Mouse (Mus musculus) forebrain, postnatal 0 days (tissue): ENCODE results near the gene Fxr2. TPM values are rescaled to one million over a fixed set of nuclear protein-coding genes. Genes with fewer than 3 reads are reported as not detected.
"Not testable (repeated sequence)": the region's sequence is repeated elsewhere in the genome, so short reads cannot be mapped to it uniquely, and the experiment has no call there.

Source experiments
- ATAC-seq: fragments of 200-750 bp; cut with Nextera tagmentation; 2 replicates; pipeline ENCODE4 v1.8.0; 2017; ENCODE audit warnings: mild to moderate bottlenecking, moderate library complexity
- DNase-seq: peaks from one replicate; pipeline ENCODE4 v3.0.0-alpha.2; 2015
- H3K27ac ChIP-seq: fragments of 300-500 bp; sonication (generic); 2 replicates; pipeline ENCODE4 v1.5.1; 2014; ENCODE audit warnings: low read depth, mild to moderate bottlenecking, antibody characterized with exemption, low read length, moderate library complexity, mixed read lengths
- H3K27me3 ChIP-seq: fragments of 300-500 bp; sonication (generic); 2 replicates; pipeline ENCODE4 v1.6.1; 2014; ENCODE audit warnings: mild to moderate bottlenecking, low read length, mixed read lengths; ENCODE audit not compliant: insufficient read depth
- H3K36me3 ChIP-seq: fragments of 300-500 bp; sonication (generic); 2 replicates; pipeline ENCODE4 v1.6.1; 2014; ENCODE audit warnings: mild to moderate bottlenecking, moderate library complexity; ENCODE audit not compliant: insufficient read depth
- H3K4me1 ChIP-seq: fragments of 300-500 bp; sonication (generic); 2 replicates; pipeline ENCODE4 v1.6.1; 2014; ENCODE audit warnings: antibody characterized with exemption; ENCODE audit not compliant: insufficient read depth
- H3K4me2 ChIP-seq: fragments of 300-500 bp; sonication (generic); 2 replicates; pipeline ENCODE4 v1.6.1; 2014; ENCODE audit warnings: low read depth, mild to moderate bottlenecking, moderate library complexity
- H3K4me3 ChIP-seq: fragments of 300-500 bp; sonication (generic); 2 replicates; pipeline ENCODE4 v1.5.1; 2014; ENCODE audit warnings: low read depth, low read length, mixed read lengths
- H3K9ac ChIP-seq: fragments of 300-500 bp; sonication (generic); 2 replicates; pipeline ENCODE4 v1.6.1; 2014; ENCODE audit warnings: mild to moderate bottlenecking
- H3K9me3 ChIP-seq: fragments of 300-500 bp; sonication (generic); 2 replicates; pipeline ENCODE4 v1.6.1; 2016; ENCODE audit warnings: low read length
- CTCF ChIP-seq: sonication (generic); IDR thresholded peaks from 2 replicates; pipeline ENCODE4 v1.5.1; 2016; ENCODE audit warnings: antibody characterized with exemption, control low read depth, low read depth
- WGBS: fragments of 180-500 bp; shearing (Covaris S2); extraction: QIAGEN DNeasy Blood & Tissue Kit; methylation state at CpG from one replicate; pipeline ENCODE4 v1.1.7; 2014; 5-methylcytosine and 5-hydroxymethylcytosine counted together
- microRNA counts: library from miRNA; unstranded; fragments of <30 nt; microRNA quantifications from one replicate; lab custom pipeline; 2015
- microRNA-seq, 2 experiments: library from miRNA; unstranded; fragments of <30 nt; microRNA quantifications; one replicate each; pipeline ENCODE4; 2016
- polyA plus RNA-seq: library from polyadenylated mRNA; unstranded; fragments of >200 nt; fragmentation: Nextera tagmentation; extraction: Ambion mirVana; gene quantifications from 2 replicates; pipeline ENCODE4 v1.2.1, GENCODE M21; 2015
- total RNA-seq: library from RNA; depleted of rRNA; stranded (reverse); fragments of >200 nt; gene quantifications from 2 replicates; pipeline ENCODE4 v1.2.3, GENCODE M21; 2014; rRNA removed

The Fxr2 gene
- total and polyA plus RNA-seq, 2 experiments from 2014 or later, result 25.2 to 94.5 TPM

DNA sequence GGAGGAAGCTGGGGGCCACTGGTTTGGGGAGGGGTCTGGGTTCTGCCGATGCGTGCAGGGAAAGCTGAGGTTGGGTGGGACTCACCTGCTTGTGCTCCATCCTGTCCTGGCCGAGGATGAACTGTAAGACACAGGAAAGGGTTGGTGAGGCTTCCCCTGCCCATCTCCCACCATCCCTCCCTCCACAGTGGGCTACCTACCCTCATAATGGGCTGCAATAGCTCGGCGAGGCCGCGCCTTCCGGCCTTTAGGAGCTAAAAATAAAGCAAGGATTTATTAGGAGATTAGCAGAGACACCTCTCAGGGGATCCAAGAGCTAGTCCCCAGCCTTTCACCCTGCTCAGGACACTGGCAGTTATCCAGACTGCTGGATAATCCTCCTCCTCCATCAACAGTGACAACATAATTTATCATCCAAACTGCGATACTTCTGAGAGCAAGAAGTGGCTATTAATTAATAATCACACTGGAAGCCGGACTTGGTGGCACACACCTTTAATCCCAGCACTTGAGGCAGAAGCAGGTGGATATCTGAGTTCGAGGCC lies 60.7 kb downstream of the Fxr2 start:
- no peak for ATAC-seq

DNA sequence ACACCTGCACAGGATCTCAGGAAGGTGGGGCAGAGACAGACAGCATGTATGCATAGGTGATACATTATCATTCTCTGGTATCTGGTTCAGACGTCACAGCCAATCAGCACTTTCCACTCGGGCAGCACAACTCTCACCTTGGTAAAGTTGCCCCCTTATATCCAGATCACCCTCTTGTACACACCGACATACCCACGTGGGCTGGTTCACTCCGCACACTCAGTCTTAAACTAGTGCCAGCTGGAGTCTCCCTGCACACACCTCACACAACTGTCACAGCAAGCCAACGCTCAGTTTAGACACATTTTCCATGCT lies 62.2 kb downstream of the Fxr2 start:
- DNase-seq, result no peak
- TF ChIP-seq CTCF, result no peak
- 16% methylated on average over 6 of the region's 6 CpGs for WGBS

More for the DNA sequence above, 60.7 kb downstream of the Fxr2 start:
- Histone ChIP-seq H3K4me3 (no peak overlapping the region), H3K9ac (no peak overlapping the region), H3K36me3 (no peaks in the 10 kb centered on the region), H3K9me3 (no peaks in the 10 kb centered on the region), H3K4me1 (peaks cover 12% of the 10 kb centered on the region; the same call in 1 of the 2 replicates), H3K4me2 (no peak overlapping the region), H3K27me3 (no peaks in the 10 kb centered on the region), H3K27ac (no peak overlapping the region)
- no peak for DNase-seq
- 49% methylated on average over 11 of the region's 11 CpGs for WGBS
- no peak for TF ChIP-seq CTCF

DNA sequence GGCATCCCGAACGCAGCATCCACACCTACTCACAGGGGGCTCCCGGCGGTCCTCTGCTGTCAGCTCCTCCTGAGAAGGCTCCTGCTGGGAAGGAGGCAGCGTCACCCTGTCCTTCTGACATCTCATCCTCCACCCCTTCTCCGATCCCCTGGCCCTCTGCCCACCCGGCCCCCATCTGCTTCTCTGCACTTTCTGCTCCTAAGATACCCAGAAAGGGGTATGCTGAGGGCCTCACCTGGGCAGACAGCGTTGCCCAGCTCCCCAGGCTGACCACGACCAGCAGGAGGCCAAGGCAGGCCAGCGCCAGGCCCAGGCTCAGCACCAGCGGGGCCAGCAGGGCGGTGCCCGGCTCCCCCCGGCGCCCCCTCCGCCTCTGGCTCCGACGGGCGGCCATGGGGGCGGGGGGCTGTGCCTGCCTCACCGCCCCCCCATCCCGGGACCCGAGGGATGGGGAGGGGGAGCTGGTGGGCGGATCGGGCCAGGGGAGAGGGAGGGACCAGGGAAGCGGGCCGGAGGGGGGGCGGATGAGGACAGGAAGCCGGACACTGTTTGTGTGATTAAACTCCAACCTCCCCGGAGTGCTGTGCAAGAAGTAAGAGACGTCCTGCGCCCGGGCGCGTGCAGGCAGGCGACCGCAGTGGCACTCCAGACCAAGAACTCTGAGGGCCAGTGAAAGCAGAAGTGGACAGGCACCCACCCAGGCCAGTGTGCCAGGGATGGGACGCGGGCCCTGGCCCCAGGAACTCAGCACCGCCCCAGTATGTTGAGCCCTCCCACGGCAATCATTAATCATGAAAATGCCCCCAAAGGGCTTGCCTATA lies 62.8 kb downstream of the Fxr2 start, which contains the start of the genes Tnfsf12 and Tnfsfm13:
TSS of gene Tnfsf12 (minus strand) at position 489 of the 821 bp plus-strand sequence.
TSS of gene Tnfsfm13 (minus strand) at position 738 of the 821 bp plus-strand sequence.
- H3K9me3 ChIP-seq, result no peaks in the 10 kb centered on the region
- 2% methylated on average over 40 of the region's 41 CpGs for WGBS
- H3K9ac ChIP-seq, result peak within 1 kb of the TSS; percentile 64
- H3K4me3 ChIP-seq, result peak within 1 kb of the TSS; percentile 47
- no peaks in the 10 kb centered on the region for H3K27me3 ChIP-seq
- ATAC-seq, result peak; percentile 50
- H3K27ac ChIP-seq, result 0 out of 2 replicates have a peak within 1 kb of the TSS, but pooled peaks have one; percentile 9
- peak; percentile 32 for DNase-seq
- H3K4me1 ChIP-seq, result peaks cover 12% of the 10 kb centered on the region; the same call in 1 of the 2 replicates
- no peaks in the 10 kb centered on the region for H3K36me3 ChIP-seq
- H3K4me2 ChIP-seq, result peak within 1 kb of the TSS; percentile 95
- TF ChIP-seq CTCF, result peak; percentile 12; the same call in 1 of the 2 replicates

More for the DNA sequence above, 62.2 kb downstream of the Fxr2 start:
- Histone ChIP-seq H3K4me3 (peak overlapping the region; percentile 47), H3K27me3 (no peaks in the 10 kb centered on the region), H3K36me3 (no peaks in the 10 kb centered on the region), H3K9ac (peak overlapping the region; percentile 64), H3K9me3 (no peaks in the 10 kb centered on the region), H3K27ac (0 out of 2 replicates have a peak overlapping the region, but pooled peaks have one; percentile 9), H3K4me1 (peaks cover 12% of the 10 kb centered on the region; the same call in 1 of the 2 replicates), H3K4me2 (peak overlapping the region; percentile 95)
- peak; percentile 47; the same call in 1 of the 2 replicates for ATAC-seq

DNA sequence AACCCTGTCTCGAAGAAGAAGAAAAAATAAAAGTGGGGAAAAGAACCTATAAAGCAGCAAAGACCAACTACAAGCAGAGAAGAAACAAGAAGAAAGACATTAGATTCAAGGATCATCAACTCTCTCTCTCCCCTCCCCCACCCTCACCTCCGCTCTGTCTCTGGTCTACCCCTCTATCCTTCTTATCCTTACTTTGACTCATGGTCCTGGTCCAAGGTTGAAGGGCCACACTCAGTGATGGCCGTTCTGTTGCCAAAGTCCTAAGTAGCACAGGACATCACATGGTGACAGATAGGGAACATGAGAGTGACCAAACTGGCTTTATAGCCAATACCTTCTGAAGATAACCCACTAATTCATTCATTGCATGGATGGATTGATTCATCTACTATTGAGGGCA lies 64.6 kb downstream of the Fxr2 start:
- Histone ChIP-seq H3K4me3 (no peak overlapping the region), H3K4me2 (no peak overlapping the region), H3K4me1 (peaks cover 12% of the 10 kb centered on the region; the same call in 1 of the 2 replicates), H3K36me3 (no peaks in the 10 kb centered on the region), H3K9me3 (no peaks in the 10 kb centered on the region), H3K27ac (no peak overlapping the region), H3K27me3 (no peaks in the 10 kb centered on the region), H3K9ac (no peak overlapping the region)
- no peak for DNase-seq
- no peak for TF ChIP-seq CTCF
- no peak for ATAC-seq
- 95% methylated on average over 3 of the region's 3 CpGs for WGBS

DNA sequence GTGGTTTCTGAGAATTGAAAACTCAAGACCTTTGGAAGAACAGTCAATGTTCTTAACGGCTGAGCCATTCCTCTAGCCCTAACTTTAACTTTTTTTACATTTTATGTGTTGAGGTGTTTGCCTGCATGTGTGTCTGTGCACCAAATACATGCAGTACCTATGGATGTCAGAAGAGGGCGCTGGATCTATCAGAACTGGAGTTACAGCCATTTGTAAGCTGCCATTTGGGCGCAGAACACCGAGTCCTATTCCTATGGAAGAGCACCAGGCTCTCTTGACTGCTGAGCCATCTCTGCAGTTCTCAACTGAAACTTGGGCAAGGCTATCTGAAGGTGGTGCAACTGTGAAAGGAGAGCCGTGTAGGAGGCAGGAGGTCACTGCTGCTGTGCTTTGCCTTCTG lies 65.8 kb downstream of the Fxr2 start:
- peak; percentile 19; the same call in 1 of the 2 replicates for TF ChIP-seq CTCF
- no peak overlapping the region for H3K27ac ChIP-seq
- no peaks in the 10 kb centered on the region for H3K9me3 ChIP-seq
- H3K4me3 ChIP-seq, result no peak overlapping the region
- H3K27me3 ChIP-seq, result no peaks in the 10 kb centered on the region
- DNase-seq, result no peak
- ATAC-seq, result no peak
- H3K36me3 ChIP-seq, result no peaks in the 10 kb centered on the region
- 69% methylated on average over 5 of the region's 5 CpGs for WGBS
- H3K4me2 ChIP-seq, result no peak overlapping the region
- peaks cover 12% of the 10 kb centered on the region; the same call in 1 of the 2 replicates for H3K4me1 ChIP-seq
- H3K9ac ChIP-seq, result no peak overlapping the region

DNA sequence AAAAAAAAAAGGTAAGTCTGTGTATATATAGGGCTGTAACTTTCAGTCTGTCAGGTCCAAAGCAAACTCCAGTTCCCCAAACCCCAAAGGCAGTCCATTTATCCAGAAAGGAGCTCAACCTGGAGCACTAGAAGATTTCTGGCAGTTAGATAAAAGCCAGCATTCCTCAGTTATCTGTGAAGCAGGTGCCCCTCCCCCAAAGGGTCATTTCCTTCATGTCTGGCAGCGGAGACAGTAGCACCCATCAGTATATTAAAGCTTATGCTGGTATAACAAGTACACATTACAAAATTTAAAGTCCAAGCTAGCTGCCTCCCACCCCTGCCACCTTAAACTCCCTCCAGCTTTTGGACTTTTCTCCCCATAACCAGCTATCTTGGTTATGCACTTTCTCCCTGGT lies 66.8 kb downstream of the Fxr2 start:
- H3K4me1 ChIP-seq, result peaks cover 12% of the 10 kb centered on the region; the same call in 1 of the 2 replicates
- TF ChIP-seq CTCF, result no peak
- H3K36me3 ChIP-seq, result no peaks in the 10 kb centered on the region
- no peak overlapping the region for H3K9ac ChIP-seq
- no peak overlapping the region for H3K27ac ChIP-seq
- ATAC-seq (no peak), DNase-seq (no peak)
- no peak overlapping the region for H3K4me3 ChIP-seq
- no peaks in the 10 kb centered on the region for H3K27me3 ChIP-seq
- no peaks in the 10 kb centered on the region for H3K9me3 ChIP-seq
- no peak overlapping the region for H3K4me2 ChIP-seq
- WGBS, result 86% methylated on average over 1 of the region's 1 CpGs

DNA sequence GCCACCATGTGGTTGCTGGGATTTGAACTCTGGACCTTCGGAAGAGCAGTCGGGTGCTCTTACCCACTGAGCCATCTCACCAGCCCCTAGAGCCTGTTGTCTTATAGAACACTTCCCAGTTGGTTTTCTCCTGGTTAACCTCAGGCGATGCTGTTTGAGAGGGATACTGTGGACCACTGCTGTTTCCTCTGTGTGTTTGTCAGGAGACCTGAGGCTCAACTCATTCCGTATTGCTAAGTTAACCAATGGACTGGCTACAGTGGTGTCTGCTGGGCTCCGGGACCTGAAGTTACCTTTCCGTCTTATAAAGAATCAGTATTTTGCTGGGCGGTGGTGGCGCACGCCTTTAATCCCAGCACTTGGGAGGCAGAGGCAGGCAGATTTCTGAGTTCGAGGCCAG lies 70.1 kb downstream of the Fxr2 start:
- not testable (repeated sequence) for H3K9ac ChIP-seq, H3K4me2 ChIP-seq, H3K4me1 ChIP-seq, H3K27me3 ChIP-seq, H3K4me3 ChIP-seq, H3K27ac ChIP-seq, H3K9me3 ChIP-seq, DNase-seq, ATAC-seq, H3K36me3 ChIP-seq
- 95% methylated on average over 10 of the region's 10 CpGs for WGBS

MicroRNA genes within 50 kb of the gene (microRNA counts, 519-probe panel; counts per million panel counts)
- microRNA mmu-miR-1934 (lab: Ali Mortazavi, UCI) (not detected), microRNA mmu-miR-467f (lab: Ali Mortazavi, UCI) (2,341 counts per million, percentile 19 among the panel's probes with 10 or more counts)

Small RNAs within 50 kb of the gene (microRNA-seq; reads per million reads assigned to microRNA genes)
- 1.7 to 3.1 reads per million in 2 experiments for gene Mir1934
- 0 reads per million in 2 experiments for gene Mir467f

Other genes starting within 250 kb of the Fxr2 start
Only the 30 nearest of the 34 such genes appear.
- 2.0 and 2.4 TPM in 2 replicates for gene Tmem88, start 234.8 kb upstream of the Fxr2 start, total RNA-seq
- gene Tmem88, start 234.8 kb upstream of the Fxr2 start, polyA plus RNA-seq, result 6.8 and 7.7 TPM in 2 replicates
- gene Kdm6b, start 219.3 kb upstream of the Fxr2 start, total RNA-seq, result 10.2 and 15.0 TPM in 2 replicates
- gene Kdm6b, start 219.3 kb upstream of the Fxr2 start, polyA plus RNA-seq, result 18.1 and 30.2 TPM in 2 replicates
- 9.5 and 12.3 TPM in 2 replicates for gene Dnah2, start 83.9 kb upstream of the Fxr2 start, total RNA-seq
- gene Dnah2, start 83.9 kb upstream of the Fxr2 start, polyA plus RNA-seq, result 1.8 and 3.0 TPM in 2 replicates
- gene Efnb3, start 72.8 kb upstream of the Fxr2 start, total RNA-seq, result 137 and 184 TPM in 2 replicates
- gene Efnb3, start 72.8 kb upstream of the Fxr2 start, polyA plus RNA-seq, result 149 and 171 TPM in 2 replicates
- 10.5 and 13.1 TPM in 2 replicates for gene Wrap53, start 52.7 kb upstream of the Fxr2 start, total RNA-seq
- gene Wrap53, start 52.7 kb upstream of the Fxr2 start, polyA plus RNA-seq, result 14.6 and 17.3 TPM in 2 replicates
- gene Trp53, start 52.6 kb upstream of the Fxr2 start, total RNA-seq, result 40.1 and 43.1 TPM in 2 replicates
- gene Trp53, start 52.6 kb upstream of the Fxr2 start, polyA plus RNA-seq, result 52.4 and 59.8 TPM in 2 replicates
- 38.9 and 74.0 TPM in 2 replicates for gene Atp1b2, start 27.0 kb upstream of the Fxr2 start, total RNA-seq
- gene Atp1b2, start 27.0 kb upstream of the Fxr2 start, polyA plus RNA-seq, result 83.2 and 106 TPM in 2 replicates
- gene Shbg, start 15.1 kb upstream of the Fxr2 start, total RNA-seq, result not detected in 2 replicates
- not detected in 2 replicates for gene Shbg, start 15.1 kb upstream of the Fxr2 start, polyA plus RNA-seq
- 8.6 and 18.9 TPM in 2 replicates for gene Sat2, start 11.0 kb upstream of the Fxr2 start, total RNA-seq
- 27.3 and 28.0 TPM in 2 replicates for gene Sat2, start 11.0 kb upstream of the Fxr2 start, polyA plus RNA-seq
- not detected in 2 replicates for gene Sox15, start 22.3 kb downstream of the Fxr2 start, total RNA-seq
- not detected in 2 replicates for gene Sox15, start 22.3 kb downstream of the Fxr2 start, polyA plus RNA-seq
- 158 and 214 TPM in 2 replicates for gene Mpdu1, start 29.7 kb downstream of the Fxr2 start, total RNA-seq
- gene Mpdu1, start 29.7 kb downstream of the Fxr2 start, polyA plus RNA-seq, result 118 and 122 TPM in 2 replicates
- gene Cd68, start 33.2 kb downstream of the Fxr2 start, total RNA-seq, result 6.4 and 7.7 TPM in 2 replicates
- 16.0 and 16.3 TPM in 2 replicates for gene Cd68, start 33.2 kb downstream of the Fxr2 start, polyA plus RNA-seq
- 1,003 and 1,045 TPM in 2 replicates for gene Eif4a1, start 39.4 kb downstream of the Fxr2 start, total RNA-seq
- gene Eif4a1, start 39.4 kb downstream of the Fxr2 start, polyA plus RNA-seq, result 614 and 772 TPM in 2 replicates
- gene Senp3, start 49.1 kb downstream of the Fxr2 start, total RNA-seq, result 79.2 and 82.4 TPM in 2 replicates
- 60.6 and 77.6 TPM in 2 replicates for gene Senp3, start 49.1 kb downstream of the Fxr2 start, polyA plus RNA-seq
- 1.3 TPM in 1 of 2 replicates, not detected in the other for gene Tnfsf13, start 52.8 kb downstream of the Fxr2 start, total RNA-seq
- gene Tnfsf13, start 52.8 kb downstream of the Fxr2 start, polyA plus RNA-seq, result 0.48 and 0.61 TPM in 2 replicates
- gene Tnfsf12, start 62.9 kb downstream of the Fxr2 start, total RNA-seq, result 3.3 and 6.7 TPM in 2 replicates
- gene Tnfsf12, start 62.9 kb downstream of the Fxr2 start, polyA plus RNA-seq, result 4.3 and 7.4 TPM in 2 replicates
- gene Tnfsfm13, start 63.1 kb downstream of the Fxr2 start, total RNA-seq, result 0.95 and 4.4 TPM in 2 replicates
- 1.4 and 2.1 TPM in 2 replicates for gene Tnfsfm13, start 63.1 kb downstream of the Fxr2 start, polyA plus RNA-seq
- 11.1 and 20.5 TPM in 2 replicates for gene Polr2a, start 125.6 kb downstream of the Fxr2 start, total RNA-seq
- 9.1 and 10.0 TPM in 2 replicates for gene Polr2a, start 125.6 kb downstream of the Fxr2 start, polyA plus RNA-seq
- gene Slc35g3, start 129.0 kb downstream of the Fxr2 start, total RNA-seq, result not detected in 2 replicates
- 0.21 TPM in 1 of 2 replicates, not detected in the other for gene Slc35g3, start 129.0 kb downstream of the Fxr2 start, polyA plus RNA-seq
- 20.3 and 22.9 TPM in 2 replicates for gene Zbtb4, start 132.9 kb downstream of the Fxr2 start, total RNA-seq
- 2.1 and 2.7 TPM in 2 replicates for gene Zbtb4, start 132.9 kb downstream of the Fxr2 start, polyA plus RNA-seq
- 0.33 and 3.8 TPM in 2 replicates for gene Chrnb1, start 163.0 kb downstream of the Fxr2 start, total RNA-seq
- gene Chrnb1, start 163.0 kb downstream of the Fxr2 start, polyA plus RNA-seq, result 0.69 and 1.2 TPM in 2 replicates
- 10.1 and 15.9 TPM in 2 replicates for gene Fgf11, start 168.9 kb downstream of the Fxr2 start, total RNA-seq
- 1.6 and 3.1 TPM in 2 replicates for gene Fgf11, start 168.9 kb downstream of the Fxr2 start, polyA plus RNA-seq
- 0.23 and 0.76 TPM in 2 replicates for gene Tmem102, start 172.6 kb downstream of the Fxr2 start, total RNA-seq
- gene Tmem102, start 172.6 kb downstream of the Fxr2 start, polyA plus RNA-seq, result 0.74 and 1.2 TPM in 2 replicates
- gene Gm39566, start 182.3 kb downstream of the Fxr2 start, total RNA-seq, result not detected in 2 replicates
- not detected in 2 replicates for gene Gm39566, start 182.3 kb downstream of the Fxr2 start, polyA plus RNA-seq
- not detected in 2 replicates for gene Spem2, start 185.5 kb downstream of the Fxr2 start, total RNA-seq
- gene Spem2, start 185.5 kb downstream of the Fxr2 start, polyA plus RNA-seq, result not detected in 2 replicates
- 0.38 and 0.62 TPM in 2 replicates for gene Spem1, start 189.2 kb downstream of the Fxr2 start, total RNA-seq
- gene Spem1, start 189.2 kb downstream of the Fxr2 start, polyA plus RNA-seq, result 0.23 and 0.50 TPM in 2 replicates
- 82.2 and 104 TPM in 2 replicates for gene Nlgn2, start 204.8 kb downstream of the Fxr2 start, total RNA-seq
- gene Nlgn2, start 204.8 kb downstream of the Fxr2 start, polyA plus RNA-seq, result 13.0 and 18.2 TPM in 2 replicates
- 117 and 189 TPM in 2 replicates for gene Tmem256, start 205.5 kb downstream of the Fxr2 start, total RNA-seq
- gene Tmem256, start 205.5 kb downstream of the Fxr2 start, polyA plus RNA-seq, result 350 and 422 TPM in 2 replicates
- gene Plscr3, start 213.4 kb downstream of the Fxr2 start, total RNA-seq, result 26.6 and 30.6 TPM in 2 replicates
- gene Plscr3, start 213.4 kb downstream of the Fxr2 start, polyA plus RNA-seq, result 36.2 and 38.2 TPM in 2 replicates
- gene Tnk1, start 225.7 kb downstream of the Fxr2 start, total RNA-seq, result not detected in 2 replicates
- gene Tnk1, start 225.7 kb downstream of the Fxr2 start, polyA plus RNA-seq, result 0.10 and 0.23 TPM in 2 replicates